Mouse (Mus musculus) liver, adult 2 months (tissue): ENCODE results near the gene Susd1. TPM values are rescaled to one million over a fixed set of nuclear protein-coding genes. Genes with fewer than 3 reads are reported as not detected.

Experiments
- DNase-seq: peaks from one replicate; pipeline ENCODE4 v3.0.0-alpha.2; 2011; ENCODE audit warnings: low read depth, low spot score; ENCODE audit errors: extremely low read depth
- H3K27ac ChIP-seq: fragments of 200-500 bp; replicated peaks from 2 replicates; pipeline ENCODE4 v1.5.1; 2012; ENCODE audit warnings: low read depth, mild to moderate bottlenecking, control low read depth, inconsistent platforms, low read length; ENCODE audit not compliant: insufficient read depth
- H3K27me3 ChIP-seq: fragments of 200-500 bp; 2 replicates; pipeline ENCODE4 v1.6.1; 2012; ENCODE audit warnings: mild to moderate bottlenecking, moderate library complexity, low read length, inconsistent platforms; ENCODE audit not compliant: control insufficient read depth, insufficient read depth
- H3K36me3 ChIP-seq: fragments of 200-500 bp; 2 replicates; pipeline ENCODE4 v1.6.1; 2012; ENCODE audit warnings: low read length, inconsistent platforms; ENCODE audit not compliant: control insufficient read depth, insufficient read depth
- H3K4me1 ChIP-seq: fragments of 200-500 bp; 2 replicates; pipeline ENCODE4 v1.6.1; 2011; ENCODE audit warnings: low read length; ENCODE audit not compliant: control insufficient read depth, insufficient read depth
- H3K4me3 ChIP-seq: fragments of 200-500 bp; 2 replicates; pipeline ENCODE4 v1.5.1; 2011; ENCODE audit warnings: low read depth, mild to moderate bottlenecking, control low read depth, low read length, moderate library complexity; ENCODE audit not compliant: insufficient read depth
- H3K79me2 ChIP-seq: fragments of 200-500 bp; 2 replicates; pipeline ENCODE4 v1.6.1; 2012; ENCODE audit warnings: inconsistent platforms, mild to moderate bottlenecking, low read length, moderate library complexity; ENCODE audit not compliant: control insufficient read depth, insufficient read depth
- H3K9ac ChIP-seq: fragments of 200-500 bp; 2 replicates; pipeline ENCODE4 v1.6.1; 2012; ENCODE audit warnings: low read depth, mild to moderate bottlenecking, control low read depth, inconsistent platforms, low read length
- CTCF ChIP-seq: fragments of 200-500 bp; IDR thresholded peaks from 2 replicates; pipeline ENCODE4 v1.5.1; 2011; ENCODE audit warnings: low read depth, low read length, control low read depth
- POLR2A ChIP-seq: fragments of 200-500 bp; IDR thresholded peaks from 2 replicates; pipeline ENCODE4 v1.6.1; 2011; ENCODE audit warnings: low read length, control low read depth; ENCODE audit not compliant: insufficient read depth; ENCODE audit errors: extremely low read depth
- WGBS: fragments of 180-500 bp; shearing (Covaris S2); methylation state at CpG from one replicate; pipeline ENCODE4 v1.1.7; 2018; 5-methylcytosine and 5-hydroxymethylcytosine counted together
- polyA plus RNA-seq: library from polyadenylated mRNA; depleted of rRNA; stranded (reverse); fragments of >200 nt; gene quantifications from 2 replicates; pipeline ENCODE4 v1.2.3, GENCODE M21; 2012
- total RNA-seq: library from RNA; depleted of rRNA; stranded (reverse); fragments of >200 nt; gene quantifications from 2 replicates; pipeline ENCODE4 v1.2.3, GENCODE M21; 2014

Susd1 gene
- total and polyA plus RNA-seq, 2 experiments = 5.5 to 9.7 TPM

DNA sequence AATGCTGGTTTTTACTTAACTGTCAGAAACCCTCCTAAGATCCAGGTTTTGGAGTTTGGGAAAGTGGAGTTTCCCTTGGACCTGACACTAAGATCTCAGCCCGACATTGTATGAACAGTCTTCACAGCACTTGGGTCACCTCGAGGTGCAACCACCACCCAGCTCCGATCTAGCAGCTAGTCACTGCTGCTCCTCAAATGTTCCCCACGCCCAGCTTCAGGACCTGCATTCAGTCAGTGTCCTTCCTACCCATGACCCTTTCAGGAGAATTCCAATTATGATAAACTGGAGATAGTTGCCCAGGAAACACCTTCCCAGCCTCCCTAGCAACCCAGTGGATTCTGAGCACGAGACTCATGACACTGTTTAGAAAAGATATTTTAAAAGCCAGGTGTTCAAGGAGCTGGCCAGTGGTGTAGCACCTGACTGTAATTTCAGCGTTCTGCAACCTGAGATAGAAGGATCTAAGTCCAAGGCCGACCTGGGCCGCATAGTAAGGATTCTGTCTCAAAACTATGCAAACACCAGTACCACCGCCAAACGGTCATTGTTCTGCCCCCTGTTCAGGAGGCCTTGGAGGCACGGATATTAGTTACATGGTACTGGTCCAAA is 22.8 kb upstream of the Susd1 start:
- Histone ChIP-seq H3K79me2 (no peaks in the 10 kb centered on the region), H3K4me1 (peaks cover 2% of the 10 kb centered on the region; the same call in 1 of the 2 replicates), H3K9ac (no peak overlapping the region), H3K27me3 (no peaks in the 10 kb centered on the region), H3K27ac (no peak overlapping the region), H3K4me3 (no peak overlapping the region), H3K36me3 (no peaks in the 10 kb centered on the region)
- TF ChIP-seq POLR2A (no peak), CTCF (no peak)
- 59% methylated on average over 11 of the region's 11 CpGs for WGBS
- no peak for DNase-seq

- Histone ChIP-seq H3K27ac (no peak overlapping the region), H3K9ac (no peak overlapping the region)
Measured at GRCm38 (mm10) chr4:59459216-59459955, 21.0 kb upstream of the Susd1 start.

DNA sequence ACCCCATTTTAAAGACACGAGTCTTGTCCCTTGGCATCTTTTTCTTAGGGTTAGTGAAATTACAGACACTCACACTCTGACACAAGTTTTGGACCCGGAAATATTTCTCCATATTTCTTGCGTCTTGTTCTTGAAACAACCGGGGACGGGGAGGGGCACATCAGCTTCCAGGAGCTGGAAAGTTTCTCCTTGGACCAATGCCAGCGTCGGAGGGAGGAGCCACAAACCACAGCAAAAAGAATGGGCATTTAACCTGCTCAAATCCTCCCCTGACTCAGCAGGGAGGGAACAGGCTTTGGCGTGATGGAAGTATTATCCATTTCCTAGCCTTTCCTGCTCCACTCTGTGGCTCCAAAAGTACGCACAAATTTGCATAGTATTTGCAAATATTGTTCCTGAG is 19.5 kb upstream of the Susd1 start:
- 64% methylated on average over 9 of the region's 9 CpGs for WGBS
- DNase-seq = no peak
- Histone ChIP-seq H3K27me3 (no peaks in the 10 kb centered on the region), H3K4me3 (no peak overlapping the region), H3K9ac (no peak overlapping the region), H3K79me2 (no peaks in the 10 kb centered on the region), H3K36me3 (no peaks in the 10 kb centered on the region), H3K27ac (no peak overlapping the region), H3K4me1 (no peaks in the 10 kb centered on the region; the same call in 1 of the 2 replicates)
- no peak for TF ChIP-seq POLR2A
- no peak for TF ChIP-seq CTCF

More at GRCm38 (mm10) chr4:59459216-59459955, 21.0 kb upstream of the Susd1 start:
- no peaks in the 10 kb centered on the region for H3K36me3 ChIP-seq
- no peaks in the 10 kb centered on the region for H3K27me3 ChIP-seq
- DNase-seq = no peak
- no peaks in the 10 kb centered on the region; the same call in 1 of the 2 replicates for H3K4me1 ChIP-seq
- no peak overlapping the region for H3K4me3 ChIP-seq
- TF ChIP-seq POLR2A (no peak), CTCF (no peak)
- no peaks in the 10 kb centered on the region for H3K79me2 ChIP-seq
- 42% methylated on average over 13 of the region's 13 CpGs for WGBS

DNA sequence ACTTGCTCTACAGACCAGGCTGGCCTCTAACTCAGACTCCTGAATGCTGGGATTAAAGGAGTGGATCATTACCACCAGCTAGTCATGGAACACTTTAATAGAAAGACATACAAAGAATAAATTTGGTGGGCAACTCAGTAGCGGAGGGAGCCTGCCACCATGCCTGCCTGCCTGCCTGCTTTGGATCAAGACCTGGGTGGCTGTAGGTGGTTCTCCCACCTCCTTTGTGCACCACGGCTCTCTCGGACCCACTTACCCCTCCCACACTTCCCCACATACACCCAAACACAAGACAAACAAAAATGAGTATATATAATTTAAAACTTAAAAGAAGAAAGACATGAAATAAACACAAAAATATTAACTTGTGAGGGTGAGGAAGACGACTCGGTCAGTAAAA is 18.7 kb upstream of the Susd1 start:
- no peak overlapping the region for H3K9ac ChIP-seq
- 95% methylated on average over 5 of the region's 5 CpGs for WGBS
- TF ChIP-seq POLR2A = no peak
- no peak for TF ChIP-seq CTCF
- no peaks in the 10 kb centered on the region for H3K79me2 ChIP-seq
- no peak overlapping the region for H3K4me3 ChIP-seq
- H3K27me3 ChIP-seq = no peaks in the 10 kb centered on the region
- no peak overlapping the region for H3K27ac ChIP-seq
- H3K4me1 ChIP-seq = no peaks in the 10 kb centered on the region; the same call in 1 of the 2 replicates
- DNase-seq = no peak
- no peaks in the 10 kb centered on the region for H3K36me3 ChIP-seq

DNA sequence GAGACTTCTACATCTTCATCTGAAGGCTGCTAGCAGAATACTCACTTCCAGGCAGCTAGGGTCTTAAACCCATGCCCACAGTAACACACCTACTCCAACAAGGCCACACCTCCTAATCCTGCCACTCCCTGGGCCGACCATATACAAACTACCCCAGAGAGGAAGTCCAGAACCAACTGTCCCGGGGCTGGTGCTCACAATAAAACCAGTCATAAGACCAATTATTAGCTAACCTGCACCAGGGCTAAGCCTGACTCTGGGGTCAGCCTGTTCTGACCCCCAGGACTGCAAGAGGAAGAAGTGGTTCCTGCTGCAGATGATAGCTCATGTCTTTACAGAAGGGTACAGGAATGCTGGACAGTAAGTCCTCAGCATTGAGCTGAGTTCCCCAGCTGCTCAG is 17.0 kb upstream of the Susd1 start:
- WGBS = 82% methylated on average over 2 of the region's 2 CpGs
- TF ChIP-seq POLR2A (no peak), CTCF (no peak)
- Histone ChIP-seq H3K4me3 (no peak overlapping the region), H3K27ac (no peak overlapping the region), H3K9ac (no peak overlapping the region), H3K79me2 (no peaks in the 10 kb centered on the region), H3K27me3 (no peaks in the 10 kb centered on the region), H3K4me1 (no peaks in the 10 kb centered on the region; the same call in 1 of the 2 replicates), H3K36me3 (no peaks in the 10 kb centered on the region)
- no peak for DNase-seq

- Histone ChIP-seq H3K4me3 (no peak overlapping the region), H3K9ac (no peak overlapping the region), H3K4me1 (no peaks in the 10 kb centered on the region; the same call in 1 of the 2 replicates), H3K27me3 (no peaks in the 10 kb centered on the region), H3K36me3 (no peaks in the 10 kb centered on the region), H3K27ac (no peak overlapping the region), H3K79me2 (no peaks in the 10 kb centered on the region)
- WGBS = 81% methylated on average over 3 of the region's 3 CpGs
- no peak for TF ChIP-seq POLR2A
- TF ChIP-seq CTCF = no peak
- no peak for DNase-seq
Measured at GRCm38 (mm10) chr4:59454046-59454445, 15.6 kb upstream of the Susd1 start.
